Mouse (Mus musculus): ENCODE results near the gene Lnx2. TPM values are rescaled to one million over a fixed set of nuclear protein-coding genes. Genes with fewer than 3 reads are reported as not detected.

Gene Lnx2
- polyA plus RNA-seq, 1 experiment, result 9.5 TPM

- TF ChIP-seq CTCF (IDR thresholded peaks at IDR 0.05; ENCODE audit: control insufficient read depth, insufficient read depth, insufficient replicate concordance, low read depth, low read length) (no peak), POLR2A (IDR thresholded peaks at IDR 0.05; ENCODE audit: control insufficient read depth, low read depth, low read length) (no peak)
- H3K36me3 ChIP-seq (ENCODE audit: control insufficient read depth, insufficient read depth, low read length), result no peaks in the 10 kb centered on the region
Measured at GRCm38 (mm10) chr5:147092448-147092847, 16.1 kb upstream of the Lnx2 start.

DNA sequence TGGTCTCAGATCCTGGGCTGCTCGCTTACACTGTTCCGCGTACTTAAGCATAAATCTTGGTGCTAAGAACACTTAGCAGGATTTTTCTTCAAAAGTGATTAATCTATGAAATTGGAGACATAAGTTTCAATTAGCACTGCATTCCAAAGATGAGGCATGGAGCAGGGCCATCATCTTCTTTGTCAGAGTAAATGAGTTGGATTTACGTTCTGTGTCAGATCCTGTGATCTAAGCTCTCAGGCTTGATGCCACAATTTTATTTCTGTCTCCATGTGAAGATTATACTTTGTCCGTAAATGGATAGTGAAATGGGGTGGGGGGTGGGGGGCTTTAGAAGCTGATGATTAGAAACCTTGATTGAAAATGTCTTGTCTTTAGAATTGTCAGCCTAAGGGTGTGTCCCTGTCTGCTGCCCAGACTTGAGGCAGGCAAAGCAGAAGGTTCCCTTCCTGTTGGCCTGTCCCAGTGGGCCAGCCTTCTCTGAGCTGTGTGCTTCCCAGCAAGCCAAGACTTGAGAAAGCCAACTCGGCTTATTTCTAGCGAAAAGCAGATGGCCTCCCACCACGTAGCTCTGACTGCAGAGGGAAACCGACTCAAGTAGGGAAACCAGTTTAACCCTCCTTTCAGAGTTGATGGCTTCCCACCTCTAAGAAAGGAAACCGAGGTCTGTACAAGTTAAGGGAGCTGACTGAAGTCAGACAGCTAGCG is 14.0 kb upstream of the Lnx2 start:
- H3K4me3 ChIP-seq (ENCODE audit: control insufficient read depth, low read depth, low read length), result no peak overlapping the region
- no peak overlapping the region for H3K27ac ChIP-seq (ENCODE audit: control insufficient read depth, insufficient read depth, low read depth, low read length)
- TF ChIP-seq POLR2A (IDR thresholded peaks at IDR 0.05; ENCODE audit: control insufficient read depth, low read depth, low read length), result no peak
- no peak for TF ChIP-seq CTCF (IDR thresholded peaks at IDR 0.05; ENCODE audit: control insufficient read depth, insufficient read depth, insufficient replicate concordance, low read depth, low read length)
- no peaks in the 10 kb centered on the region; the same call in 1 of the 2 replicates for H3K4me1 ChIP-seq (ENCODE audit: control insufficient read depth, insufficient read depth, low read length)
- no peaks in the 10 kb centered on the region for H3K36me3 ChIP-seq (ENCODE audit: control insufficient read depth, insufficient read depth, low read length)
- no peaks in the 10 kb centered on the region for H3K27me3 ChIP-seq (ENCODE audit: control insufficient read depth, insufficient read depth, low read length)

More at GRCm38 (mm10) chr5:147092448-147092847, 16.1 kb upstream of the Lnx2 start:
- no peaks in the 10 kb centered on the region; the same call in 1 of the 2 replicates for H3K4me1 ChIP-seq (ENCODE audit: control insufficient read depth, insufficient read depth, low read length)
- H3K27me3 ChIP-seq (ENCODE audit: control insufficient read depth, insufficient read depth, low read length), result no peaks in the 10 kb centered on the region
- no peak overlapping the region for H3K4me3 ChIP-seq (ENCODE audit: control insufficient read depth, low read depth, low read length)
- H3K27ac ChIP-seq (ENCODE audit: control insufficient read depth, insufficient read depth, low read depth, low read length), result no peak overlapping the region

DNA sequence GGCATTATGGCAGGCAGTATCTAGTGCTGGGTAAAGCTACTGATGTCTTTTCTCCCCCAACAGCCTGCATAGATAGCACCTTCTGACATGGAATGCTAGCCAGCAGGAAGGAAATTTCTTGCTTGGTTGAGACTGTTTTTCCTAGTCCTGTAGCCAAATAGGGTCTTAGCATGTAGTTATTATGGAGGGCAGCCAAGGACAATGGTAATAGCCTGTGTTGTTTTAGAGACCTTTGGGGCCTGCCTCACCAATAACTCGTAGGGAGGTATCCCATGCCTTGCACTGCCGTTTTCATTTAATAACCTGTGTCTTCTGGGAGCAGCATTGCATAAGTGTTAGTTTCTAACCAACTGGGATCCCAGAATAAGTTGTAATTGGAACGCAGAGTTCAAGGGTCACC is 13.4 kb upstream of the Lnx2 start:
- no peaks in the 10 kb centered on the region; the same call in 1 of the 2 replicates for H3K4me1 ChIP-seq (ENCODE audit: control insufficient read depth, insufficient read depth, low read length)
- no peak for TF ChIP-seq CTCF (IDR thresholded peaks at IDR 0.05; ENCODE audit: control insufficient read depth, insufficient read depth, insufficient replicate concordance, low read depth, low read length)
- no peak for TF ChIP-seq POLR2A (IDR thresholded peaks at IDR 0.05; ENCODE audit: control insufficient read depth, low read depth, low read length)

GRCm38 (mm10) chr5:147086816-147087215 is 10.4 kb upstream of the Lnx2 start:
- Histone ChIP-seq H3K27ac (ENCODE audit: control insufficient read depth, insufficient read depth, low read depth, low read length) (no peak overlapping the region), H3K36me3 (ENCODE audit: control insufficient read depth, insufficient read depth, low read length) (no peaks in the 10 kb centered on the region), H3K4me3 (ENCODE audit: control insufficient read depth, low read depth, low read length) (no peak overlapping the region), H3K27me3 (ENCODE audit: control insufficient read depth, insufficient read depth, low read length) (no peaks in the 10 kb centered on the region), H3K4me1 (ENCODE audit: control insufficient read depth, insufficient read depth, low read length) (no peaks in the 10 kb centered on the region; the same call in 1 of the 2 replicates)
- TF ChIP-seq CTCF (IDR thresholded peaks at IDR 0.05; ENCODE audit: control insufficient read depth, insufficient read depth, insufficient replicate concordance, low read depth, low read length), result no peak
- no peak for TF ChIP-seq POLR2A (IDR thresholded peaks at IDR 0.05; ENCODE audit: control insufficient read depth, low read depth, low read length)

More for the DNA sequence above, 13.4 kb upstream of the Lnx2 start:
- Histone ChIP-seq H3K27me3 (ENCODE audit: control insufficient read depth, insufficient read depth, low read length) (no peaks in the 10 kb centered on the region), H3K27ac (ENCODE audit: control insufficient read depth, insufficient read depth, low read depth, low read length) (no peak overlapping the region), H3K4me3 (ENCODE audit: control insufficient read depth, low read depth, low read length) (no peak overlapping the region), H3K36me3 (ENCODE audit: control insufficient read depth, insufficient read depth, low read length) (no peaks in the 10 kb centered on the region)

GRCm38 (mm10) chr5:147085201-147085894 is 9.0 kb upstream of the Lnx2 start:
- no peak for TF ChIP-seq POLR2A (IDR thresholded peaks at IDR 0.05; ENCODE audit: control insufficient read depth, low read depth, low read length)
- no peak for TF ChIP-seq CTCF (IDR thresholded peaks at IDR 0.05; ENCODE audit: control insufficient read depth, insufficient read depth, insufficient replicate concordance, low read depth, low read length)
- Histone ChIP-seq H3K36me3 (ENCODE audit: control insufficient read depth, insufficient read depth, low read length) (no peaks in the 10 kb centered on the region), H3K27ac (ENCODE audit: control insufficient read depth, insufficient read depth, low read depth, low read length) (no peak overlapping the region), H3K4me3 (ENCODE audit: control insufficient read depth, low read depth, low read length) (no peak overlapping the region), H3K4me1 (ENCODE audit: control insufficient read depth, insufficient read depth, low read length) (no peaks in the 10 kb centered on the region; the same call in 1 of the 2 replicates), H3K27me3 (ENCODE audit: control insufficient read depth, insufficient read depth, low read length) (no peaks in the 10 kb centered on the region)

DNA sequence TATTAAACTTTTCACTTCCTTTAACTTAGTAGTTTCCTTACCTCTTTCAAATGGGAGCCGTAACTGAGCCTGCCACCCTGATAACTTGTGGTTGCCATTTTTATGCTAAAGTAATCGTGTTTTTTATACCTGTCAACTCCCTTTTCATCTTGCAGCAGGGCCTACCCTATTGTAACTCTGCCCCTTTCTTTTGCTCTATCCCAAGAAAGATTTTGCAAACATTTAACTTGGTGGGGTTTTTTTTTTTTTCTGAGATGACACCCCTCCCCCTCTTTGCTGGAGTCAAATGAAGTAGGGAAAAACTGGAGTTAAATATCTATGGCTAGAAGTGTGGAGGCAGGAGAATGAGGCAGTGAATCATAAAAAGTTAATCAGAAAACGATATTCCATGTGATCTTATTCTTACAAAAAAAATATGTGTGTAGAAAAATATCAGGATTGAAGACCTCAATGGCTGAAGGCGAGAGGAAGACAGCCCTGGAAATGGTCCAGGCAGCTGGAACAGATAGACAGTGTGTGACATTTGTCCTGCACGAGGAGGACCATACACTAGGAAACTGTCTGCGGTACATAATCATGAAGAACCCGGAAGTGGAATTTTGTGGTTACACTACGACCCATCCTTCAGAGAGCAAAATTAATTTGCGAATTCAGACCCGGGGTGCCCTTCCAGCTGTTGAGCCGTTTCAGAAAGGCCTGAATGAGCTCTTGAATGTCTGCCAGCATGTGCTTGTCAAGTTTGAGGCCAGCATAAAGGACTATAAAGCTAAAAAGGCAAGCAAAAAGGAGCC is 1.9 kb upstream of the Lnx2 start:
- Histone ChIP-seq H3K4me1 (ENCODE audit: control insufficient read depth, insufficient read depth, low read length) (peaks cover 15% of the 10 kb centered on the region), H3K27me3 (ENCODE audit: control insufficient read depth, insufficient read depth, low read length) (no peaks in the 10 kb centered on the region), H3K27ac (ENCODE audit: control insufficient read depth, insufficient read depth, low read depth, low read length) (peak overlapping the region; percentile 85), H3K36me3 (ENCODE audit: control insufficient read depth, insufficient read depth, low read length) (no peaks in the 10 kb centered on the region), H3K4me3 (ENCODE audit: control insufficient read depth, low read depth, low read length) (peak overlapping the region; percentile 94)
- TF ChIP-seq POLR2A (IDR thresholded peaks at IDR 0.05; ENCODE audit: control insufficient read depth, low read depth, low read length) (no peak), CTCF (IDR thresholded peaks at IDR 0.05; ENCODE audit: control insufficient read depth, insufficient read depth, insufficient replicate concordance, low read depth, low read length) (no peak)

All from testis, adult 2 months (tissue).